ENCODE assay signal across 8 mouse cellular contexts in genomic region chr6:54038866-54039265, GRCm38 (mm10). TPM values are rescaled to one million over a fixed set of nuclear protein-coding genes. Genes with fewer than 3 reads are reported as not detected.
DNase-seq lines count a peak whose midpoint lies in the region; ATAC-seq and TF ChIP-seq lines count a peak whose summit lies in the region.

No protein-coding gene starts in this region.

- no peaks in the 10 kb centered on the region for H3K36me3 ChIP-seq in embryonic facial prominence, embryonic 14.5 days (ENCODE audit: control insufficient read depth, insufficient read depth, low read length)
- no peaks in the 10 kb centered on the region for H3K36me3 ChIP-seq in intestine, embryonic 16.5 days (ENCODE audit: control insufficient read depth, insufficient read depth, low read length)
- no peaks in the 10 kb centered on the region for H3K36me3 ChIP-seq in neural tube, embryonic 12.5 days

- peak overlapping the region; percentile 72 for H3K9ac ChIP-seq in embryonic facial prominence, embryonic 14.5 days (ENCODE audit: low read depth, low read length)
- peak overlapping the region; percentile 85 for H3K9ac ChIP-seq in intestine, embryonic 16.5 days (ENCODE audit: low read depth, low read length)
- H3K9ac ChIP-seq in neural tube, embryonic 12.5 days: peak overlapping the region; percentile 76

- H3K27me3 ChIP-seq in embryonic facial prominence, embryonic 14.5 days (replicated peaks; ENCODE audit: control insufficient read depth, insufficient read depth, low read length): peaks cover 10% of the 10 kb centered on the region
- no peaks in the 10 kb centered on the region for H3K27me3 ChIP-seq in intestine, embryonic 16.5 days (replicated peaks; ENCODE audit: control insufficient read depth, insufficient read depth, low read length)
- H3K27me3 ChIP-seq in neural tube, embryonic 12.5 days (replicated peaks): peaks cover 19% of the 10 kb centered on the region; the same call in 1 of the 2 replicates

- H3K27ac ChIP-seq in layer of hippocampus, adult 2 months: peak overlapping the region; percentile 91
- H3K27ac ChIP-seq in embryonic facial prominence, embryonic 14.5 days (replicated peaks; ENCODE audit: low read depth, low read length): peak overlapping the region; percentile 80; the same call in 1 of the 2 replicates
- H3K27ac ChIP-seq in intestine, embryonic 16.5 days (ENCODE audit: low read length): 0 out of 2 replicates have a peak overlapping the region, but pooled peaks have one; percentile 77
- peak overlapping the region; percentile 86 for H3K27ac ChIP-seq in neural tube, embryonic 12.5 days

- 0 out of 2 replicates have a peak, but pooled peaks cover 2% of the 10 kb centered on the region for H3K4me1 ChIP-seq in embryonic facial prominence, embryonic 14.5 days (ENCODE audit: control insufficient read depth, insufficient read depth, low read length)
- peaks cover 23% of the 10 kb centered on the region for H3K4me1 ChIP-seq in intestine, embryonic 16.5 days (ENCODE audit: control insufficient read depth, insufficient read depth, low read length)
- peaks cover 18% of the 10 kb centered on the region; the same call in 1 of the 2 replicates for H3K4me1 ChIP-seq in neural tube, embryonic 12.5 days

- no peak for TF ChIP-seq CTCF in layer of hippocampus, adult 2 months (conservative IDR thresholded peaks at IDR 0.05)

- WGBS in embryonic facial prominence, embryonic 14.5 days: 10% methylated on average over 10 of the region's 10 CpGs
- WGBS in intestine, embryonic 16.5 days: 25% methylated on average over 10 of the region's 10 CpGs
- 7% methylated on average over 10 of the region's 10 CpGs for WGBS in neural tube, embryonic 12.5 days

- no peak for ATAC-seq in embryonic facial prominence, embryonic 14.5 days (ENCODE audit: low read depth)
- peak; percentile 2; the same call in 1 of the 2 replicates for ATAC-seq in intestine, embryonic 16.5 days
- ATAC-seq in neural tube, embryonic 12.5 days (ENCODE audit: low FRiP score, low read depth): 0 out of 2 replicates have a peak, but pooled peaks have one; percentile 3
- ATAC-seq in CD4-positive, CD25-positive, alpha-beta regulatory T cell, adult 4 months: no peak

- H3K4me2 ChIP-seq in embryonic facial prominence, embryonic 14.5 days (ENCODE audit: low read depth, low read length): peak overlapping the region; percentile 94
- peak overlapping the region; percentile 94 for H3K4me2 ChIP-seq in intestine, embryonic 16.5 days (ENCODE audit: low read depth, low read length)
- peak overlapping the region; percentile 91 for H3K4me2 ChIP-seq in neural tube, embryonic 12.5 days (replicated peaks)

- H3K9me3 ChIP-seq in embryonic facial prominence, embryonic 14.5 days (ENCODE audit: control insufficient read depth, low read length): no peaks in the 10 kb centered on the region
- no peaks in the 10 kb centered on the region for H3K9me3 ChIP-seq in intestine, embryonic 16.5 days (ENCODE audit: control insufficient read depth, low read length)
- no peaks in the 10 kb centered on the region for H3K9me3 ChIP-seq in neural tube, embryonic 12.5 days

- no peak for DNase-seq in layer of hippocampus, adult 2 months (ENCODE audit: low spot score in 2 of 2)
- no peak for DNase-seq in layer of hippocampus, postnatal 14 days (ENCODE audit: low spot score in 2 of 2)
- no peak for DNase-seq in embryonic facial prominence, embryonic 14.5 days (ENCODE audit: low spot score)
- DNase-seq in layer of hippocampus, postnatal 10 days (ENCODE audit: low spot score in 2 of 2): no peak
- DNase-seq in spleen, adult 12 weeks (ENCODE audit: low spot score): no peak

- H3K4me3 ChIP-seq in layer of hippocampus, adult 2 months: peak overlapping the region; percentile 70
- peak overlapping the region; percentile 64 for H3K4me3 ChIP-seq in embryonic facial prominence, embryonic 14.5 days (ENCODE audit: low read depth, low read length)
- peak overlapping the region; percentile 73 for H3K4me3 ChIP-seq in intestine, embryonic 16.5 days (ENCODE audit: low read length)
- peak overlapping the region; percentile 64 for H3K4me3 ChIP-seq in neural tube, embryonic 12.5 days

RNA-seq across cellular contexts. Expression of gene Chn2, which starts 0.5 kb away (rescaled TPM):
- 10 to 100 TPM; 16.0 to 19.7 TPM for total RNA-seq in layer of hippocampus, adult 2 months (2021)
- 10 to 100 TPM; 28.5 to 33.4 TPM for total RNA-seq in layer of hippocampus, postnatal 14 days (2021)
- polyA plus RNA-seq in embryonic facial prominence, embryonic 14.5 days (2014; fragmentation: Nextera tagmentation; extraction: Ambion mirVana): 15.3 and 19.0 TPM in 2 replicates
- polyA plus RNA-seq in intestine, embryonic 16.5 days (2015; fragmentation: Nextera tagmentation; extraction: Ambion mirVana): 20.2 and 20.8 TPM in 2 replicates
- 18.9 and 24.3 TPM in 2 replicates for polyA plus RNA-seq in neural tube, embryonic 12.5 days (2016; fragmentation: Nextera tagmentation; extraction: Ambion mirVana)
- polyA plus RNA-seq in CD4-positive, CD25-positive, alpha-beta regulatory T cell, adult 4 months (2017; shearing (Covaris generic)): 10 to 100 TPM in 1 of 2 experiments, 1 to 10 TPM in 1; 3.1 to 10.5 TPM
- 10 to 100 TPM; 26.5 to 31.0 TPM for total RNA-seq in layer of hippocampus, postnatal 10 days (2021)

Comparison
In these comparisons a context has a peak if more than half of its experiments do, and no peak if none do; other contexts are left out.
1. ATAC-seq: peak in intestine, embryonic 16.5 days (single experiment) and neural tube, embryonic 12.5 days (single experiment); none in embryonic facial prominence, embryonic 14.5 days (single experiment) and CD4-positive, CD25-positive, alpha-beta regulatory T cell, adult 4 months (single experiment).
2. Peak in every context shown above with its lines, with median percentiles within 50 percentile points of each other: H3K27ac ChIP-seq, H3K4me3 ChIP-seq, H3K4me2 ChIP-seq and H3K9ac ChIP-seq.